Mouse (Mus musculus): Measurements from ENCODE around the gene B430306N03Rik.
"Not testable (repeated sequence)": the region's sequence is repeated elsewhere in the genome, so short reads cannot be mapped to it uniquely, and the experiment has no call there.

The B430306N03Rik gene

DNA sequence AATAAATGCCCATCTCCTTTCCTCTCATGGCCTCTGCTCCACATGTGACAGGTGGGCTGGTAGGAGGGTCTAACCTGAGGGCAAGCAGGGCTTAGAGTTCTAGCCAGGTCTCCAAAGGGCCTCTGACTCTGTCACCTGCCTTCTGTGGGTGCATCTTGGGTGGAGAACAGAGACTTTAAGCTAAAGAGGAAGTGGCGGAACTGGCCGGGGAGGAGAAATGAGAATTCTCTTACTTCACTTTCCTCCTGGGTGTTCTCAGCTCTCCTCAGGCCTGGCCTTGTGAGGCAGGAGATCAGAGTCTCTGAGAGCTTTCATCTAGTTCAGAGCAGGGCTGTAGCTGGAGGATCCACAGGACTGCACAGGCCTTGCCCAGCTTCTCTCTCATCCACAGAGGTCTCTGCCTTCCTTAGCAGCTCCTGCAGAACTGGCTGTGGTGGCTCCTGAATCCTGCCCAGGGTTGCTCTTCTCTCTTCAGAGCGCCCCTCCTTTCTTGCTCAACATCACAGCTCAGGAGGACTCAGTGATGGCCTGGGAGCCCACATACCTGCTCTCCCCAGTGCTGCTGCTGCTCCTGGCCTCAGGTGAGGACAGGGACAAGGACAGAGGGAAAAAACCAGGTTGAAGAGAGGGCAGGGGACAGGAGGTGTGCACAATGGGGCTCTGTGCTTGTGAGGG is at the start of gene B430306N03Rik:
Gene B430306N03Rik, plus strand, starts transcription at position 237 of the 675 bp plus-strand sequence.
- DNase-seq (ENCODE audit: low spot score), result not testable (repeated sequence)

DNA sequence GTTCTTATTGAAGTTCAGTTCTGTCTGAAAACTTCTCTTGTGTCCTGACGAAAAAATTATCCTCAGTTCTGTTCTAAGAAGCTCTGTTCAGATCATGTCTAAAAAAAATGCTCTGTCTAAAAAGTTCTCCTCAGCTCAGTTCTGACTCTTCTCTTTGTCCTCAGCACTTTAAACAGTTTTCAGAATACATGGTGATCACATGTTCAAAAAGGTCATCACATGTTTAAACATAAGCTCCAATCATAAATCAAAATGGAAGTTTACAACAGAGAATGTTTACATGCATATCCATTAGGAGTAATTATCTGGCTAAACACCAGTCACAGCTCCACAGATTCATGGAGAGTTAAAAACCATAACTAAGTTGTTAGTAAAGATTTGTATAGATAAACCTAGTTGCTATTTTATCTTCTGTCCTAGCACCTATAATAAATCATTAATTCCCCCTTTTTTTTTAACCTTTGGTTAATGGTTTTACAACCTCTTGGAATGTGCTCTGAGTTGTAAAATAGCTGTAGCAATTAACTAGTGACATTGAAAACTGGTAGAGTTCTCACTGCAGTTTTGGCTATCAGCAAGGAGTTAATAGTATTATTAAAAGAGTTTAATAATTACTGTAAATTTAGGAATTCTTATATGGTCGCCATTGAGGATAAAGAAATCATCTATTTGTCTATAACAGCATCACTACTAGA is 49.2 kb upstream of the B430306N03Rik start:
- no peak for DNase-seq (ENCODE audit: low spot score)

DNA sequence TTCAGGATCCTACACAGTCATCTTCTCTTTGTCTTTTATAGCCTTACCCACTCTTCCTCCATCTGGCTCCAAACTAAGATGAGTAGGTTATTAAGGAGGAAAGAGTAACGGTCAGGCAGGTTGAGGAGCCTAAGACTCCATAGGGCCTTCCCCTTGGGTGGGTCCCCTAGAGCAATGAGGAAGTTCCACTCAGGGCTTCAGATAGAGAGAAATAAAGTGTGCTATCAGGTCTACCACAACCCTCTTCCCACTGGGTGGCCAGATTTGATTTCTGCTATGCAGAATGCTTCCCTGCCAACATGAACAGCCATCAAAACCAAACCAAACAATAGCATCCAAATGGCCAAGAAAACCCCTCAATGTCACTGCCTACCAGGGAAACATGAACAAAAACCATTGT is 48.4 kb upstream of the B430306N03Rik start:
- no peak for DNase-seq (ENCODE audit: low spot score)

DNA sequence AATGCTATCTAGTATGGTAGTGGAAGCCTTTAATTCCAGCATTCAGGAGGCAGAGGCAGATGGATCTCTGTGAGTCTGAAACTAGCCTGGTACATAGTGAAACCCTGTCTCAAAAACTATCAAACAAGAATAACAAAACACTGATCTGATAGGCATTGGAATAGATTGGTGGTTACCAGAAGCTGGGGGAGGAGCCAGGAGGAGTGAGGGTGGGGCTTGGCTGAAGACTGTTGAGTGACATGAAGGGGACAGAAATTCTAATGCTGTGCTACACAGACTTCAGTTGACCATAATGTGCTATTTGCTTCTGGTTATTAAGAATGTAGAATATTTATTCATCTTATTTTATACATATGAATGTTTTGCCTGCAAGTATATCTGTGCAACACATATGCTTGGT is 47.7 kb upstream of the B430306N03Rik start:
- DNase-seq (ENCODE audit: low spot score), result no peak

DNA sequence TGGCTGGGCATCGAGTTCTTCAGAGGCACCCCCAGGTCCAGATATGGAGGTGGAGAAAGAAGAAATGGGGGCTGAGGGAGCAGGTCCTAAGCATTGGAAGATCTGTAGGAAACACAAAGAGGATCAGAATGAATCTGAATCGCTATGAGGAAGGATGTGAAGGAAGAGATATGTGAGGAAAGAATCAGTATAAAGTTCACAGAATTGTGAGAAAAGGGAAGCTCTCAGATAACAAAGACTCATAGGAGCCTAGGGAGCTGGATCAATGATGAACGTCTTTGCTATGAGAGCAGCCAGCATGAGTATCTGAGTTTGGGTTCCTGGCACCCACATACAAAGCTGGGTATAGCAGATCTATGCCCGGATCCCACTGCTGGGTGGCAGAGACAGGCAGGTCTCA is 46.1 kb upstream of the B430306N03Rik start:
- DNase-seq (ENCODE audit: low spot score), result no peak

DNA sequence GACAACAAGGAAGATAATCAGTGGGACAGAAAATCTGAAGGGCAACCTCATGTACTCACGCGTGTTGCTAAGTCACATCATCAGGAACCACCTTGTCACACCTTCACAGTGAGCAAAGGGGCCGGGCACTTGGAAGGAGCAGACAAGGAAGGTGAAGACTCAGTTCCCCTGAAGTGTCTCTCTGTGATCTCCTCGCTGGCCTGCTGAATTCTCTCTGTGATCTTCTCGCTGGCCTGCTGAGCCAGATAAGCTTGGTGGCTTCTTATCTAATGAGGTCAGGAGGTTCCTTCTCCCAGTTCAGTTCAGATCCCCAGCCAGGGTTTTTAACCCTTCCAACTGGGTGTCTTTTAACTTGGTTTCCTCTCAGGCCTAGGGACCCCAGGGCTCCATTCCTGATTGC is 43.8 kb upstream of the B430306N03Rik start:
- DNase-seq (ENCODE audit: low spot score), result no peak

DNA sequence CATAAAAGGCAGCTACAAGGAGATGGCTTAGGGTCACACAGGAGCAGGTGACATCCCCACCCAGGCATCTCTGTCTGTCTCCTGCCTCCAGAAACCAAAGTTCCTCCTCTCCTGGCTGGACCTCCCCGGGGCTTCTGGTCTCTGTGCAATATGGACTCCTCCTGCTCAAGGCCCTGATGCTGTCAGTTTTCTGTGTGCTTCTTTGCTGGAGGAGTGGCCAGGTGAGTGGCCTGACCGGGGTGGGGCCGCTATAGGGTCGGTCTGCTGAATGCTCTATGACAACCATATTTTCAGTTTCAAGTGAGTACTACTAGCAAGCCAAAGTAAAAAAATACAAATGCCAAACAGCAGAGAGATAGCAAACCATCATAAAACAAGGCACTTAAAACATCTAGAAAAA is 43.3 kb upstream of the B430306N03Rik start:
- no peak for DNase-seq (ENCODE audit: low spot score)

DNA sequence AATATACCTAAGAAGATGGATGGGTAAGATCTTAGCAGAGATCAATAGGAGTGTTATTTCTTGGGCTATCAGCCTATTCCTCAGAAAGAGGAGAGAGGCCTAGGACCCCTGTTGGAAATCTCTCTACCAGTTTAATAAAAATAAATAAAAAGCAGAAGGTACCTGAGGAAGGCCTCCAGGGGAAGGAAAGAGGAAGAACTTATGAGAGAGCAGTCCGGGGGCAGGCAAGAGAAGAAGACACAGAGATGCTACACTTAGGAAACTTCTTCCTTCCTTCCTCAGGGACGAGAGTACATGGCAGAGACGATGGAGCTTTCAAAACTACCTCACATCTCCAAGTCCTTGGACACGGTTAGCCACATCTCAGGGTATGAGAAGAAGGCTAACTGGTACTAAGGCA is 41.8 kb upstream of the B430306N03Rik start:
- no peak for DNase-seq (ENCODE audit: low spot score)

DNA sequence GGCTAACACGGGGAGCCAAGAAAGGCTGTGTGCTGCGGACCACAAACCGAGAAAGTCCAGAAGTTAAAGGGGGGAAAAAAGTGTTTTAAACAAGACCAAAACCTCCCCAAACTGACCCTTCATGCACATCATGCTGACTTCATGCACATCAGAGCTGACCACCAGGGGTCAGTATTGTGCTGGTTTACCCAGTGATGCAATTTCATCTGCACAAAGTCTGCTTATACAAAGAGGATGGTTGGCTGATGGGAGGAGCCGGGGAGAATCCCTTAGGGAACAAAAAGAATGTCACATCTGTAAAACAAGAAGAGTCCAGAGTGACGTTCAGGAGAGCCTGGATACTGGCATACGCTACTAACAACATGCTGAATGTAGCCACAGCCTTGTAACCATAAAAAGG is 41.1 kb upstream of the B430306N03Rik start:
- peak; percentile 90 for DNase-seq (ENCODE audit: low spot score)

DNA sequence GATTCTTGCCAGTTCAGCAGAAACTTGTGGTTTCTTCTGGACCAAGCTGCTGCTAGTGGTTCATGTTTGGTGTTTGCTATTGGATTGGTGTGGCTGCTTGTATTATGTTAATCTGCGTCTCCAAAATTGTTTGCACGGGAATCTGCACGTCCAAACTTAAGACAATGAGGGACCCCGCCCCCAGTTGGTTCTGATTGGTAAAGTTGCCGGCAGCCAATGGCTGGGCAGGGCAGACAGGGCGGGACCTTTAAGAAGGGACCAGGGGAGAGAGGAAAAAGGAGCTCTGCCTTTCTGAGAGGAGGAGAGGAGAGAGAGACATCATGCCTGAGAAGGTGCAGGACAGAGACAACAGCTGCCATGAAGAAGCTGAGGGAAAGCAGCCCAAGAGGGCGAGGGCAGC is 40.2 kb upstream of the B430306N03Rik start:
- DNase-seq (ENCODE audit: low spot score), result no peak

DNA sequence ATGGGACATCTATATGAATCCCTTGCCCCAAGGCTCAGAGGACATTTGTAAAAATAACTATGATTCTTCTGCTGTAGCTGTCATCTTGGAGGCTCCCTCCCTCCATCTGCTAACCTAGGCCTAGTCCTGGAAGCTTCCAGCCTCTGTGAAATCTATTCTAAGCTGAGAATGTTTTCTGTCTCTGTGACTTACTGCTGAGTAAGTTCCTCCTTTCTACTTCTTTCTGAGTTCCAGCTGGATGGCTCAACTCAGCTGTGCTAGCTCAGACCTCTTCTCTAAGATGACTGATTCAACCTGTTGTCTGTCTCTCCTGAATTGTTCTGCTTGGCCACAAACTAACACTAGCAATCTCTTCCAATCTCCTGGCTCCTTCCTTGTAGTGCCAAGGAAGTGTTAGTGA is 37.6 kb upstream of the B430306N03Rik start:
- DNase-seq (ENCODE audit: low spot score), result peak; percentile 17

DNA sequence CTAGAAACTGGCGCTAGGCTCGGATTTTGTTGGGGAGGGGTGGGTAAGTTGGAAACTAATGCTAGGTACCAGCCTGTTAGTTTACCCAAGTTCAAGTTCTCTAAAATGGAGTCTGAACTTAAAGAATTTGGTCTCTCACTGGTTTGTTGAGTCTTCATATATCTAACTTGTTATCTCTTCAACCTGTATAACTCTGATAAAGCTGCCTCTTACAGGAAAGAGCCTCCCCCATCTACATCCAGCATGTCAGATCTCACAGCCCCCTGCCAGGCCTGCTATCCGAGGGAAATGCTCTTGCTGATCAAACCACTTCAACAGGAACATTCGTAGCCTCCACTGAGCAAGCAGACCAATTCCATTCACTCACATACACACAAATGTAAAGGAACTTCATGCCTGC is 36.9 kb upstream of the B430306N03Rik start:
- DNase-seq (ENCODE audit: low spot score), result no peak

DNA sequence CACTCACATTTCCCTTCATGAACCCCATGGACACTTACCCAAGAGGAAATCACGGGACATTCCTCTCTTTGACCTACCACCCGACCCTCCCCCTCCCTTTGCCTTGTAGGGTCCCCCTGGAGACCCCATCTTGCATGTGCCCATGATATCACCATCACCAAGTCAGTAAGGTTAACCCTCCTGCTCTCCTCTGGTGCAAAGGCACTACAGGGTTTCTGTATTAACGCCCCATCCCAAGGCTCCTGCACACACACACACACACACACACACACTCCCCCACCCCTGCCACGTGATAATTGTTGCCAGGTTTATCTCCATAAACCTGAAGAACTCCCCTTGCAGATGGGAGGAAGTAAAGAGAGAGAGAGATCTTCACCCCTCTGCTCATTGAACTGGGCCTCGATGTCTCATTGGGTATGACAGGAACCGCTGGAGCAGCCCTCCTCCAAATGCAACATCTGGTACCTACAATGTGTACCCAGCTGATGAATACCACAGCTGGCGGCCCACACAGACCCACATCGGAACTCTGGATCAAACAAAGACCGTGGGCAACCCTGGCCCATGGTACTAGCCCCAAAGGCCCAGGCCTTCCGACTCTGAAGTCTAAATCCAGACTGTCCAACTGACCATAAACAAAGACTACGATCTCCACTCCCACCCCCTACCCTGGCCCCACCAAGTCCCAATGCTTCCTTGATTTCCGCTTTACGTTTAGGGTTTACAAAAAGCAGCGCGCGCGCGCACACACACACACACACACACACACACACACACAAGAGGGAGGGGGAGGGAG is 34.8 kb upstream of the B430306N03Rik start:
- no peak for DNase-seq (ENCODE audit: low spot score)

DNA sequence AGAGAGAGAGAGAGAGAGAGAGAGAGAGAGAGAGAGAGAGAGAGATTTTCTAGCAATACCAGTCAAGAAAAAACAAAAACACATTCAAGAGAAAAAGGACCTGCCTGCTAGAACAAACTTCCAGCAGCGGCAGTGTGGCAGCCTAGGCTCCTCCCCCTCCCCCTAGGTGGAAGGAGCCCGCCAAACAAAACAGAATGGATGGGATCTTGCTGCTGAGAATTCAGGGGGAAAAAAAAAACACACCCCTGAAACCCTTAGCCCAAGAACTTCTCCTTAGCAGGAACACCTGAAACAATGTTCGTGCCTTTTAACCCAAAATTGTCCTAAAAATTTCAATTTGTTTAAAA is 34.2 kb upstream of the B430306N03Rik start:
- no peak for DNase-seq (ENCODE audit: low spot score)

DNA sequence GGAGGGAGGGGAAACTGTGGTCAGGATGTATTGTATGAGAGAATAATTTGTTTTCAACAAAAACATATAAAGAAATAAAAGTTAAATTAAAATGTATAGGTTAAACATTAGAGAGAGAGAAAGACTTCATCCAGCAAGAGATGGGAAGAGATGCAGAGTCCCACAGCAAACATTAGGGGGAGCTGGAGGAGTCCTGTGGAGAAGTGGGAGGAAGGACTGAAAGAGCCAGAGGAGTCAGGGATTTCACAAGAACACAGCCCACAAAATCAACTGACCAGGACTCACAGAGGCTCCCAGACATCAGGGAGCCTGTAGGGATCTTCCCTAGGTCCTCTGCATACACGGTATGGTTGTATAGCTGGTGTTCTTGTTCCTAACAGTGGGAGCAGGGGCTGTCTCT is 29.2 kb upstream of the B430306N03Rik start:
- peak; percentile 5 for DNase-seq (ENCODE audit: low spot score)

DNA sequence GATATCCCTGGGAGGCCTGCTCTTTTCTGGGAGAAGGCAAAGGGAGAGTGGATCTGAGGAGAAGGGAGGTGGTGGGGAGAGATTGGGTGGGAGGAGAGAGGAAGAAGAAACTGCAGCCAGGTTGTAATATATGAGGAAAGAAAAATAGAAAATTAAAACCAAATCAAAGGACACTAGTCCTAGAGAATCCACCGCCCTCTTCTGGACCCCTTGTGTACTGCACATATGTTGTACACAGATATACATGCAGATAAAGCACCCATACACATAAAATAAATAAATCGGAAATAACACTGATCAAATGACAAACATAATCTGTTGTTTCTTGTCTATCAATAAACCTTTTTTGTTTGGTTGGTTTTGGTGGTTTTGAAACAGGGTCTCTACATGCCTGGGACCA is 28.7 kb upstream of the B430306N03Rik start:
- DNase-seq (ENCODE audit: low spot score), result no peak

DNA sequence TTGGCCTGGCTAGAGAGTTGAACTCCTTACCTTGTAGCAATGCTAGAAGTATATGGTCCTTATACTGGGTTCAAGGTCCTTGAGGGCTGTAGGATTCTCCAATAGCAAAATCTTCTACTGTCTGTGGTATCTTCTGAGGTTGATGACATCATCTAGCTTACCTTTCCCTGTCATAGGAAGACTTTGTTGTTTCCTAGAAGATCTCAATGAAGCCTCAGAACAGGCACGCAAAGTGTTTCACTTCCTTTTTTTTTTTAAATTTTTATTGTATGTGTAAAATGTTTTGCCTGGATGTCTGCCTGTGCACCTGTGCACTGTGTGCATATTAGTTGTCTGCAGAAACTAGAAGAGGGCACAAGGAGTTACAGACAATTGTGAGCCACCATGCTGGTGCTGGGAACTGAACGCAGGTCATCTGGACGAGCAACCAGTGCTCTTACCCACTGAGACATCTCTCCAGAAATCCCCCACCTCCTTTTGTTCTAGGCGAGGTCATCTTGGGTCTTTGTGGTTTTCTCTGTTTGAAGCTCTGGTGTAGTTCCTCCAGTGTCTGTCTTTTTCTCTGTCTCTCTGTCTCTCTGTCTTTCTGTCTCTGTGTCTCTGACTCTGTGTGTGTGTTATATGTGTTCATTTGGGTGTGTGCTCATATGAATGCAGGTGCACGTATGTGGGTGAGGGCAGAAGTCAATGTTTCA is 22.3 kb upstream of the B430306N03Rik start:
- no peak for DNase-seq (ENCODE audit: low spot score)

DNA sequence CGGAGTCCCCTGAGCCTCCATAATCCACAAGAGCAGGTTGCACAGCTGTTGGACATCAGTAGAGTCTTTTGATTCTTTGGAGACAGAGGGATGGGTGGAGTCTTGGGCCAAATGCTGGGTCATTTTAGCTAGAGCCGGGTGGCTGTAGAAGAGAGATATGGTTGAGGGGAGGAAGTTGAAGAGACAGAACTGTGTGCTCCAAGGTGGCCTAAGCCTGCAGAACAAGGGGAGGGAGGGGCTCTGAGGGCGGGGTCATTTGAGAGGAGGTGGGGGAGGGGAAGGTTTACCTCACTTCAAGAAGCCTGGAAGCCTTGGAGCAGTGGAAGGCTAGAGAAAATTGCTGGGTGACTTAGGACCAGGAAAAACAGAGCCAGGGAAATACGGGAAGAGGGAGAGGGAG is 16.7 kb upstream of the B430306N03Rik start, which contains the start of gene Treml2:
Gene Treml2, plus strand, starts transcription at position 296 of the 400 bp plus-strand sequence.
- DNase-seq (ENCODE audit: low spot score), result no peak

DNA sequence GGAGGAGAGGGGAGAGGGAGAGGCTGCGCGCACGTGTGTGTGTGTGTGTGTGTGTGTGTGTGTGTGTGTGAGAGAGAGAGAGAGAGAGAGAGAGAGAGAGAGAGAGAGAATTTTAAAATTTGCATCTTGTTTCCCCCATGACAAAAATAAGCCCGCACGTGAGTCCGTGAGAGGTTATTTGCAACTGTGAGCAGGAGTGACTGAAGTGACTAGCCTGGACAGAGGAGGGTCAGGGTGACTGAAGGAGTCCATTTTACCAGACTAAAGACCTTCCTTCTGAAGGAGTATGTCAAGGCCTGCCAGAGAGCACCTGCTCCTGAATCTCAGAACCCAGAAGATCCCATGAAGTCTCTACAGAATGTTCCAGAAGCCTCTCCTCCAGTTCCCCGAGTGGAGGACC is 16.2 kb upstream of the B430306N03Rik start:
- DNase-seq (ENCODE audit: low spot score), result no peak

DNA sequence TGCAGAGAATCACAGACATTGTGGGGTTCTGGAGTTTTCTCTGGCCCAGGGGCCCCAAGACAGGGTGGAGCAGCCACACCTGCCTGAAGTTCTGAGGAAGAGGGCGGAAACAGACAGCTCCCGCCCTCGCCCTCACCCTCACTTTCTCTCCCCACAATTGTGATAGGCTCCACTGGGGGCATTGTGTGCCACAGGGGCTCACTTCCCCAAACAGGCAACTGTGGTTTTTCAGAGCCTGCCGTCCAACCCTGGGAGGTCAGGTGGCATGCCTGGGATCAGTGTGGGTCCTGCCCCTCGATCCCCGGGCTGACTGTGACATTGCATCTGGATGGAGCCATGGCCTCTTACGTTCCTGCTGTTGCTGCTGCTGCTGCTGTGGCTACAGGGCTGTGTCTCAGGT is 15.7 kb upstream of the B430306N03Rik start:
- no peak for DNase-seq (ENCODE audit: low spot score)

DNA sequence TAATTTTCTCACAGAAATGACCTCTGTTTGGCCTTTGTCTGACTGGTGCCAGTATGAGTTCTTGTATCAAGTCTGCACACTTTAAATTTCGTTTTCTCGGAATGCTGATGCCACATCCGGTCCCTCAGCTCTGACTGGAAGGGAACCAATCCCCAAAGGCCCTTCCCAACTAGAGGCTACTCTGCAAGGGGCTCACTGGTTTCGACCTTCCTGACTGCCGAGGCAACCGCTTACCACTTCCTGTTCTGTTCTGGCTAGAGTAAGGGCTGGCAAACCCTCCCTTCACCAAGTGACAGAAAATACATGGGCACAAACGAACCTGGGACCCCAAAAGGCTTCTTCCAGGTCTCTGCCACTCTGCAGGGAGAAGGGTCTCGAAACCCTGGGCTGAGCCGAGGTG is 15.1 kb upstream of the B430306N03Rik start:
- no peak for DNase-seq (ENCODE audit: low spot score)

DNA sequence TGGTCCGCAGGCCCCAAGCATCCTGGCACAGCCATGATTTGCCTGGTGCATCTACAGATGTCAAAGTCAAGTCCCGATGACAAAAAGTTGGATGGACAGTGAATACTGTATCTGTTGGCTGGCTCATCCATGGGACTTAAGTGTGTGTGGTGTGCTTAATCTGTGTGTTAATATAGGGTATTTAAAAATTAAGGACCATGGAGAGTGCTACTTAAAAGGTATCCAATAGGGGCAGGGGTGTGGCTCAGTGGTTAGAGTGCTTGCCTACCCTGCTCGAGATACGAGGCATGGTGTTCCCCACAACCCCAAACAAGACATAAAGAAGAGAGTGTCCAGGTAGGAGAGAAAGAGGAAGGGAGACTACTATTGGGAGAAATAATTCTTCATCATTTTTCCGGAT is 14.1 kb upstream of the B430306N03Rik start:
- DNase-seq (ENCODE audit: low spot score), result no peak
